Mouse (Mus musculus) CH12.LX (cell line): Measurements from ENCODE around the gene C1rl. TPM values are rescaled to one million over a fixed set of nuclear protein-coding genes. Genes with fewer than 3 reads are reported as not detected.

Experiments
- DNase-seq: peaks from one replicate; pipeline ENCODE4 v3.0.0-alpha.2; 2013; ENCODE audit errors: extremely low read depth
- H3K27ac ChIP-seq: 2 replicates; pipeline ENCODE4 v1.5.1; 2012; ENCODE audit warnings: low read depth, mild to moderate bottlenecking, control low read depth, moderate library complexity; ENCODE audit not compliant: insufficient read depth
- H3K27me3 ChIP-seq: replicated peaks from 2 replicates; pipeline ENCODE3; 2012; ENCODE audit warnings: inconsistent platforms
- H3K36me3 ChIP-seq, 2 experiments: replicated peaks in 1 of 2; 2 replicates each; pipeline versions ENCODE3 to v1.6.1; 2012; ENCODE audit warnings: inconsistent platforms in 1 of 2, low read length in 1 of 2, mild to moderate bottlenecking in 1 of 2, mixed read lengths in 1 of 2, moderate library complexity in 1 of 2; ENCODE audit not compliant: control insufficient read depth in 1 of 2, insufficient read depth in 1 of 2
- H3K4me1 ChIP-seq, 2 experiments: 2 replicates each; pipeline ENCODE4 v1.6.1; 2012; ENCODE audit warnings: inconsistent platforms in 1 of 2, moderate library complexity in 1 of 2; ENCODE audit not compliant: insufficient read depth in 2 of 2, control insufficient read depth in 1 of 2
- H3K4me2 ChIP-seq: 2 replicates; pipeline ENCODE4 v1.6.1; 2012; ENCODE audit warnings: low read depth, mild to moderate bottlenecking, control low read depth; ENCODE audit not compliant: poor library complexity, insufficient read depth, severe bottlenecking
- H3K4me3 ChIP-seq, 3 experiments: fragments of 150-350 bp in 1 of 3; sonication (generic) in 1 of 3; replicated peaks in 1 of 3; 2 replicates each; pipeline versions ENCODE3 to v1.5.1; 2011 to 2012; ENCODE audit warnings: low read depth in 2 of 3, low read length in 2 of 3, mild to moderate bottlenecking in 2 of 3, moderate library complexity in 2 of 3, control low read depth in 1 of 3, improper control_type of control experiment in 1 of 3, inconsistent platforms in 1 of 3, mixed read lengths in 1 of 3; ENCODE audit not compliant: poor library complexity in 1 of 3
- H3K79me2 ChIP-seq: replicated peaks from 2 replicates; pipeline ENCODE4 v1.6.1; 2012; ENCODE audit warnings: mild to moderate bottlenecking, moderate library complexity; ENCODE audit not compliant: control insufficient read depth, poor library complexity, insufficient read depth, severe bottlenecking; ENCODE audit errors: extremely low read depth
- H3K9ac ChIP-seq: 2 replicates; pipeline ENCODE4 v1.6.1; 2012; ENCODE audit warnings: low read depth, mild to moderate bottlenecking, control low read depth, moderate library complexity; ENCODE audit not compliant: insufficient read depth
- H3K9me3 ChIP-seq: replicated peaks from 2 replicates; pipeline ENCODE3; 2012; ENCODE audit warnings: low read length, inconsistent platforms, mixed read lengths
- BHLHE40 ChIP-seq: IDR thresholded peaks from 2 replicates; pipeline ENCODE4 v1.6.1; 2011; ENCODE audit warnings: mild to moderate bottlenecking, low read depth, low read length, improper control_type of control experiment
- CHD1 ChIP-seq: IDR thresholded peaks from 2 replicates; pipeline ENCODE4 v1.6.1; 2012; ENCODE audit warnings: low read depth, low read length, improper control_type of control experiment, inconsistent platforms
- CHD2 ChIP-seq: IDR thresholded peaks from 2 replicates; pipeline ENCODE4 v1.6.1; 2011; ENCODE audit warnings: low read length, improper control_type of control experiment
- E2F4 ChIP-seq: IDR thresholded peaks from 2 replicates; pipeline ENCODE4 v1.6.1; 2011; ENCODE audit warnings: low read depth, low read length, improper control_type of control experiment; ENCODE audit not compliant: insufficient replicate concordance
- EP300 ChIP-seq: IDR thresholded peaks from 2 replicates; pipeline ENCODE4 v1.6.1; 2011; ENCODE audit warnings: low read length, improper control_type of control experiment
- ETS1 ChIP-seq: conservative IDR thresholded peaks from 2 replicates; pipeline ENCODE4 v1.6.1; 2012; ENCODE audit warnings: low read depth, mild to moderate bottlenecking, inconsistent platforms, low read length, improper control_type of control experiment, moderate library complexity
- GABPA ChIP-seq: IDR thresholded peaks from 2 replicates; pipeline ENCODE4 v1.6.1; 2012; ENCODE audit warnings: low read depth, low read length, improper control_type of control experiment, inconsistent platforms; ENCODE audit not compliant: insufficient replicate concordance
- HCFC1 ChIP-seq: IDR thresholded peaks from 2 replicates; pipeline ENCODE4 v1.6.1; 2012; ENCODE audit warnings: low read depth, mild to moderate bottlenecking, inconsistent platforms, low read length, improper control_type of control experiment
- IRF4 ChIP-seq: IDR thresholded peaks from 2 replicates; pipeline ENCODE4 v1.6.1; 2014; ENCODE audit warnings: low read depth, mild to moderate bottlenecking, inconsistent platforms, low read length, improper control_type of control experiment
- KAT2A ChIP-seq: IDR thresholded peaks from 2 replicates; pipeline ENCODE4 v1.6.1; 2012; ENCODE audit warnings: low read length, improper control_type of control experiment, inconsistent platforms; ENCODE audit not compliant: insufficient replicate concordance
- MAX ChIP-seq: IDR thresholded peaks from 2 replicates; pipeline ENCODE4 v1.6.1; 2011; ENCODE audit warnings: low read length, improper control_type of control experiment
- MAZ ChIP-seq: IDR thresholded peaks from 2 replicates; pipeline ENCODE4 v1.6.1; 2012; ENCODE audit warnings: low read depth, mild to moderate bottlenecking, inconsistent platforms, low read length, improper control_type of control experiment, moderate library complexity
- MXI1 ChIP-seq: IDR thresholded peaks from 2 replicates; pipeline ENCODE4 v1.6.1; 2011; ENCODE audit warnings: mild to moderate bottlenecking, low read depth, low read length, improper control_type of control experiment
- NELFE ChIP-seq: IDR thresholded peaks from 2 replicates; pipeline ENCODE4 v1.6.1; 2011; ENCODE audit warnings: low read depth, low read length, improper control_type of control experiment
- PAX5 ChIP-seq: IDR thresholded peaks from 2 replicates; pipeline ENCODE4 v1.6.1; 2012; ENCODE audit warnings: low read length, inconsistent platforms, mixed read lengths
- POLR2AphosphoS2 ChIP-seq: IDR thresholded peaks from 2 replicates; pipeline ENCODE4 v1.6.1; 2011; ENCODE audit warnings: low read depth, low read length, improper control_type of control experiment
- RAD21 ChIP-seq: IDR thresholded peaks from 2 replicates; pipeline ENCODE4 v1.6.1; 2011; ENCODE audit warnings: low read depth, mild to moderate bottlenecking, low read length, improper control_type of control experiment, moderate library complexity
- RCOR1 ChIP-seq: conservative IDR thresholded peaks from 2 replicates; pipeline ENCODE4 v1.6.1; 2012; ENCODE audit warnings: low read depth, mild to moderate bottlenecking, inconsistent platforms, low read length, improper control_type of control experiment
- SMC3 ChIP-seq: IDR thresholded peaks from 2 replicates; pipeline ENCODE4 v1.6.1; 2011; ENCODE audit warnings: low read depth, low read length, improper control_type of control experiment
- USF1 ChIP-seq: IDR thresholded peaks from 2 replicates; pipeline ENCODE4 v1.6.1; 2014; ENCODE audit warnings: low read depth, mild to moderate bottlenecking, inconsistent platforms, low read length, improper control_type of control experiment
- USF2 ChIP-seq: conservative IDR thresholded peaks from 2 replicates; pipeline ENCODE4 v1.6.1; 2011; ENCODE audit warnings: low read depth, low read length, improper control_type of control experiment
- ZKSCAN1 ChIP-seq: IDR thresholded peaks from 2 replicates; pipeline ENCODE4 v1.6.1; 2012; ENCODE audit warnings: low read depth, inconsistent platforms, low read length, improper control_type of control experiment, borderline replicate concordance
- ZMIZ1 ChIP-seq: IDR thresholded peaks from 2 replicates; pipeline ENCODE4 v1.6.1; 2012; ENCODE audit warnings: low read depth, mild to moderate bottlenecking, inconsistent platforms, low read length, improper control_type of control experiment
- dilution Hi-C: fragments of 300-500 bp; cut with MboI; formaldehyde crosslinking; loops from 2 replicates; pipeline ENCODE4 v1.14.3; 2020; ENCODE audit warnings: low sequenced_read_pairs; ENCODE audit not compliant: extremely low pct_unique_long_range_greater_than_20kb, extremely low pct_ligation_motif_present
- in situ Hi-C: fragments of 300-500 bp; cut with MboI; formaldehyde crosslinking; loops from 3 replicates; pipeline ENCODE4 v1.14.3; 2019; ENCODE audit warnings: low sequenced_read_pairs, low pct_ligation_motif_present, low pct_unique_long_range_greater_than_20kb, mixed read lengths
- polyA plus RNA-seq: library from polyadenylated mRNA; unstranded; fragments of >175 nt; gene quantifications from 2 replicates; pipeline ENCODE4 v1.2.1, GENCODE M21; 2012; ENCODE audit warnings: low read depth; ENCODE audit not compliant: insufficient read length
- total RNA-seq, 2 experiments: library from RNA; depleted of rRNA; stranded (reverse); fragments of 300-350 nt in 1 of 2; fragments of >200 nt in 1 of 2; gene quantifications; 2 replicates each; pipeline ENCODE4 v1.2.3; 2012 to 2014

C1rl gene
- total and polyA plus RNA-seq, 3 experiments: 0.59 to 2.4 (median 1.2) TPM

- Histone ChIP-seq H3K9me3 (no peaks in the 10 kb centered on the region), H3K4me1 (peaks cover under 1 to 3% of the 10 kb centered on the region in 2 experiments; a peak in 2 of 4 replicates), H3K79me2 (no peaks in the 10 kb centered on the region), H3K9ac (no peak overlapping the region), H3K4me2 (no peak overlapping the region), H3K27me3 (peaks cover 32% of the 10 kb centered on the region), H3K4me3 (no peak overlapping the region), H3K27ac (no peak overlapping the region), H3K36me3 (no peaks in the 10 kb centered on the region)
- DNase-seq: no peak
- in situ Hi-C loops (no loop called here), dilution Hi-C loops (no loop called here)
- TF ChIP-seq BHLHE40: no peak
- TF ChIP-seq E2F4: no peak
- no peak for TF ChIP-seq ZMIZ1
- TF ChIP-seq MXI1: no peak
- no peak for TF ChIP-seq USF2
- no peak for TF ChIP-seq MAX
- no peak for TF ChIP-seq CHD2
- no peak for TF ChIP-seq RCOR1
- no peak for TF ChIP-seq MAZ
- TF ChIP-seq SMC3: no peak
- no peak for TF ChIP-seq PAX5
- TF ChIP-seq ETS1: no peak
- TF ChIP-seq NELFE: no peak
- no peak for TF ChIP-seq CHD1
- no peak for TF ChIP-seq ZKSCAN1
- no peak for TF ChIP-seq IRF4
These were observed 36.7 kb upstream of the C1rl start for GRCm38 (mm10) chr6:124456243-124456642.

DNA sequence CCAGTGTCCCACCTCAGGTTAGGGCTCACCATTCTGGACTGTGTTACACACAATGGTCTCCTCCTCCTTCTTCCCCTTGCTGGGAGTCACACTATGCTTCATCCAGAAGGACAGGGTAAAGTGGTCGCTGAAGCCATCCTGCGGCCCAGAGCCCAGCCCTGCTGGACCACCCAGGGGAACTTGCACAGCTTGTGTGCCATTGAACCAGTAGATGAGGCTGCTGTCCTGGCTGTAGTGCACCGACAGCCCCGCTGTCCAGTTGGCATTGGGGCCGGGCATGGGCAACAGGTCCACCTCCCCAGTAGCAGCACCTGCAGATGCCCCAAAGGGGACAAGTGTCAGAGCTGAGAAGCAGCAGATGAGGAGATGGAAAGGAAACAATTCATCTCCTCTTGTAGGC is 35.1 kb upstream of the C1rl start:
- no peak for DNase-seq
- in situ Hi-C loops (no loop called here), dilution Hi-C loops (no loop called here)
- no peak overlapping the region for H3K4me3 ChIP-seq
- H3K79me2 ChIP-seq: no peaks in the 10 kb centered on the region
- no peak overlapping the region for H3K9ac ChIP-seq
- no peak overlapping the region for H3K27ac ChIP-seq
- TF ChIP-seq POLR2AphosphoS2 (no peak), HCFC1 (no peak), GABPA (no peak), USF1 (no peak), USF2 (no peak), ETS1 (no peak), KAT2A (no peak), MXI1 (no peak), E2F4 (no peak), EP300 (no peak), NELFE (no peak), RAD21 (no peak), MAX (no peak)
- no peak overlapping the region for H3K4me2 ChIP-seq
- no peaks in the 10 kb centered on the region for H3K36me3 ChIP-seq
- H3K9me3 ChIP-seq: no peaks in the 10 kb centered on the region
- H3K4me1 ChIP-seq: 0 out of 4 replicates have a peak, but pooled peaks cover 0 to 3% of the 10 kb centered on the region in 2 experiments
- peaks cover 47% of the 10 kb centered on the region for H3K27me3 ChIP-seq
